Mouse (Mus musculus) limb, embryonic 12.5 days (tissue): ENCODE results near the gene Gjb1. TPM values are rescaled to one million over a fixed set of nuclear protein-coding genes. Genes with fewer than 3 reads are reported as not detected.

Experiments
- ATAC-seq: fragments of 200-750 bp; cut with Nextera tagmentation; 2 replicates; pipeline ENCODE4 v1.8.0; 2017; ENCODE audit warnings: low read depth, moderate TSS enrichment; ENCODE audit not compliant: insufficient number of reproducible peaks, insufficient read depth, low FRiP score, low TSS enrichment
- H3K27ac ChIP-seq: fragments of 300-500 bp; sonication (generic); 2 replicates; pipeline ENCODE4 v1.5.1; 2016; ENCODE audit warnings: mild to moderate bottlenecking, moderate library complexity
- H3K27me3 ChIP-seq: fragments of 300-500 bp; sonication (generic); 2 replicates; pipeline ENCODE4 v1.6.1; 2016; ENCODE audit warnings: mild to moderate bottlenecking, moderate library complexity
- H3K36me3 ChIP-seq: fragments of 300-500 bp; sonication (generic); 2 replicates; pipeline ENCODE4 v1.6.1; 2016; ENCODE audit warnings: mild to moderate bottlenecking, moderate library complexity
- H3K4me1 ChIP-seq: fragments of 300-500 bp; sonication (generic); replicated peaks from 2 replicates; pipeline ENCODE4 v1.6.1; 2016
- H3K4me2 ChIP-seq: fragments of 300-500 bp; sonication (generic); 2 replicates; pipeline ENCODE4 v1.6.1; 2016; ENCODE audit warnings: mild to moderate bottlenecking, moderate library complexity
- H3K4me3 ChIP-seq: fragments of 300-500 bp; sonication (generic); replicated peaks from 2 replicates; pipeline ENCODE4 v1.5.1; 2016; ENCODE audit warnings: mild to moderate bottlenecking
- H3K9ac ChIP-seq: fragments of 300-500 bp; sonication (generic); replicated peaks from 2 replicates; pipeline ENCODE4 v1.6.1; 2016; ENCODE audit warnings: mild to moderate bottlenecking, moderate library complexity
- H3K9me3 ChIP-seq: fragments of 300-500 bp; sonication (generic); 2 replicates; pipeline ENCODE4 v1.6.1; 2016; ENCODE audit warnings: mild to moderate bottlenecking, moderate library complexity
- WGBS: fragments of 180-500 bp; shearing (Covaris S2); methylation state at CpG from one replicate; pipeline ENCODE4 v1.1.7; 2016; 5-methylcytosine and 5-hydroxymethylcytosine counted together
- polyA plus RNA-seq: library from polyadenylated mRNA; unstranded; fragments of >200 nt; fragmentation: Nextera tagmentation; extraction: Ambion mirVana; gene quantifications from 2 replicates; pipeline ENCODE4 v1.2.1, GENCODE M21; 2016

The Gjb1 gene
- polyA plus RNA-seq, 1 experiment from 2014 or later = not detected

DNA sequence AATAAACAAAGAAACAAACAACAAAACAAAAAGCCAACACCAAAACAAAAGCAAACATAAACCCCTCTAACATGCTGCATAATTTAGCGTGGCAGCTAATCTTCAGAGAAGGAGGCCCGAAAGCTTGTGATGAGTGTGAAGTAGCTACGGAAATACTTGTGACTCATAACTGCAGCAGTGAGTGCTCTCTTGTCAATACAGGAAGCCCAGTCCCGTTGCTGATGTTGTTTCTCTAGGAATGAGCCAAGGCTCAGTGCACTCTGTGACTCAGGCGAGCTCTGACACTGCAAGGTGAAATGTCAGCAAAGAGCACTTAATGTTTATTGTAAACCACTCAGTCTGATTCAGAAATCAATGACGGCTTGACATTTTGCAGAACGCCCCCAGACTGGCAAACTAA, 7.2 kb upstream of the Gjb1 start:
- H3K9me3 ChIP-seq = no peaks in the 10 kb centered on the region
- WGBS = 67% methylated on average over 7 of the region's 7 CpGs
- no peaks in the 10 kb centered on the region for H3K4me1 ChIP-seq
- no peak for ATAC-seq
- H3K9ac ChIP-seq = no peak overlapping the region
- H3K27me3 ChIP-seq = peaks cover 35% of the 10 kb centered on the region
- H3K4me3 ChIP-seq = no peak overlapping the region
- H3K4me2 ChIP-seq = no peak overlapping the region
- no peak overlapping the region for H3K27ac ChIP-seq
- no peaks in the 10 kb centered on the region for H3K36me3 ChIP-seq

DNA sequence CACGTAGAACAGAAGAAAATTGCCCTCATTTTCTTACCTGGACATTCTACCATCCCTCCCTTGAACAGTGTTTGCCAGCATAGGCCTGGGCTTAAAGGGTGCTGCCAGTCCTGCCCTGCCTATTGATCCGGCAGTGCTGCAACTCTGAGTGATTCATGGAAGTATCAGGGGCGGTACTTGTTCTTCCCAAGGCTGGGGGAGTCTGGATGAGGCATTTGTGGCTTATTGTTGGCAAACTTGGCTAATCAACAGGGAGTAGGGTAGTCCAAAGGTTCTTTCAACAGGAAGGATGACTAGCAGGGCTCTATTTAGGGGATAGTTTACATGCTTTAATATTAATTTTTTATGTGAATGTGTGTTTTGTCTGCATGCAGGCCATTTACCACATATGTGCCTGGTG, 5.6 kb upstream of the Gjb1 start:
- ATAC-seq = no peak

DNA sequence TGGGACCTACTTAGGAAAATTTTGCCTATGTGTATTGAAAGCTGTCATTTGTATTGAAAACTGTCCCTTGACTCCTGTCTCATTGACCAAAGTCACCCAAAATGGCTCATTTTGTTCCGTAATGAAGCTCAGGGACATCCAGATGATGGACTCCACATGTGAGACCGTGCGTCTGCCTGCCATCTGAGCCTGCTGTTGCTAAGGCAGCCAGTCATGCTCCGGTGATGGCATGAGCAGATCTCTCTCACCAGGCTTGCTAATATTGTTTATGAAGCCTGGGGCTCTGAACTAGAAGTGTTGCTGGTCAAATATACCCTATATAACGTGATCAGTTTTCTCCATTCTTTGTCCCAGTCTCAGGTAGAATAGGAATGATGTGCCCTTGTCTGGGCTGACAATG, 3.2 kb upstream of the Gjb1 start:
- Histone ChIP-seq H3K9me3 (no peaks in the 10 kb centered on the region), H3K36me3 (no peaks in the 10 kb centered on the region), H3K4me2 (no peak overlapping the region), H3K9ac (no peak overlapping the region), H3K27me3 (peaks cover 46% of the 10 kb centered on the region), H3K4me3 (no peak overlapping the region), H3K4me1 (no peaks in the 10 kb centered on the region), H3K27ac (no peak overlapping the region)
- no peak for ATAC-seq
- WGBS = 72% methylated on average over 5 of the region's 5 CpGs

More for the DNA sequence above, 5.6 kb upstream of the Gjb1 start:
- H3K4me1 ChIP-seq = no peaks in the 10 kb centered on the region
- H3K36me3 ChIP-seq = no peaks in the 10 kb centered on the region
- H3K4me2 ChIP-seq = no peak overlapping the region
- H3K27me3 ChIP-seq = peaks cover 32% of the 10 kb centered on the region
- no peak overlapping the region for H3K4me3 ChIP-seq
- WGBS = 84% methylated on average over 3 of the region's 3 CpGs
- no peak overlapping the region for H3K27ac ChIP-seq
- no peak overlapping the region for H3K9ac ChIP-seq
- H3K9me3 ChIP-seq = no peaks in the 10 kb centered on the region

DNA sequence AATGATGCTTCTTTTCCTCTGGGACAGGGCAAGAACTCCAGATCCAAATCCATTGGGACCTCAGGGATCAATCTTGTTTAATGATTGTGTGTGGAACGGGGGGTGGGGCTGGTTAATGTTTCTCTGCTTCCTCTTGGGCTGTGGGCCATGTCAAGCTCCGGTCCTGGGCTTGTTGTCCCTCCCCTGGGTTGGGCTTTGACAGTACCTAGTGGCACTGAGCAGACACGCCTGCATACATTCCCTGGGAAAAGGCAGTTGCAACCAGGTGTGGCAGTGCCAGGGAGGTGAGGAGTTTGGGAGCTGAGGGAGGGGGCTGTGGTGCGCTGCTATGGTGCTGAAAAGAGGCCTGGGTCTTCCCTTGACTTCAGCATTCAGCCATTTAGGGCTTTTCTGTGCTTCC, 898 bp downstream of the Gjb1 start:
- Histone ChIP-seq H3K4me2 (no peak overlapping the region), H3K27me3 (peaks cover 60% of the 10 kb centered on the region), H3K4me1 (no peaks in the 10 kb centered on the region), H3K27ac (no peak overlapping the region), H3K9ac (no peak overlapping the region), H3K36me3 (no peaks in the 10 kb centered on the region), H3K9me3 (no peaks in the 10 kb centered on the region), H3K4me3 (no peak overlapping the region)
- 70% methylated on average over 4 of the region's 4 CpGs for WGBS
- ATAC-seq = no peak

DNA sequence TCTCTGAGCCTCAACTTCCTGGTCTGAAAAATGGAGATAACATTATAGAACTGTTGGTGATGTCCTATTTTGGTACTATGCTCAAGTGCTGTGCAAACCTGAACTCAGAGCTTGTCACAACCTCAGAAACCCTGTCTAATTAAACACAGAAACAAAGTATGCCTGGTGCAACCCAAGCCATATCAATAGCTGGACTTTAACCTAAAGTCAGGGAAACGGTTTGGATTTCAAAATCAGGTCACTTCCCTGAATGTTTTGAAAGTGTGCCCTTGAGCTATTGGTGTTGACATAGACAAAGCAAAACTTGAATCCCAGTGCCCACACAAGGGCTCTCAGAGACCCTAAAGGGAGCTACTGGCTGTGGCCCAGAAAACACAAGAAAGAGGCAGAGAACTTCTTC, 3.6 kb downstream of the Gjb1 start:
- Histone ChIP-seq H3K36me3 (no peaks in the 10 kb centered on the region), H3K9ac (no peak overlapping the region), H3K27ac (no peak overlapping the region), H3K4me3 (no peak overlapping the region), H3K9me3 (no peaks in the 10 kb centered on the region), H3K4me2 (no peak overlapping the region), H3K27me3 (peaks cover 72% of the 10 kb centered on the region), H3K4me1 (no peaks in the 10 kb centered on the region)
- ATAC-seq = no peak
- WGBS = 79% methylated on average over 1 of the region's 1 CpGs

DNA sequence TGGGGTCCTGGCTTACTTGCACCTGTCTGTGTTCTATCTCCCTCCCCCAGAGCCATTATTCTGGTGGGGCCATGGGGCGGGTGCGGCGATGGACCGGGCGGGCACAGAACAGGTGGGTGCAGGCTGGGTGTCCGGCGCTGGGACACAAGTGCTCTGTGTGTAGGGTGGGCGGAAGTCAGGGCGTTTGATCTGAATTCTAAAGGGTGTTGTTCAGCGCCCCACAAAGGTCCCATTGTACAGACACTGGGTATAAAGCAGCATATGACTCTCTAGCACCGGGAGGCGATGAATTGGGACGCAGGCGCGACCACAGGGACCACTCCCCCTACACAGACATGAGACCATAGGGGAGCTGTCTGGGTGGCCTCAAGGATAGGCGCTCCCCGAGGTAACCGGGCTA, 7.3 kb downstream of the Gjb1 start:
- Histone ChIP-seq H3K9ac (no peak overlapping the region), H3K4me2 (no peak overlapping the region), H3K36me3 (no peaks in the 10 kb centered on the region), H3K9me3 (no peaks in the 10 kb centered on the region), H3K4me3 (no peak overlapping the region), H3K4me1 (no peaks in the 10 kb centered on the region), H3K27ac (no peak overlapping the region), H3K27me3 (peaks cover 91% of the 10 kb centered on the region)
- 18% methylated on average over 18 of the region's 18 CpGs for WGBS
- ATAC-seq = no peak

DNA sequence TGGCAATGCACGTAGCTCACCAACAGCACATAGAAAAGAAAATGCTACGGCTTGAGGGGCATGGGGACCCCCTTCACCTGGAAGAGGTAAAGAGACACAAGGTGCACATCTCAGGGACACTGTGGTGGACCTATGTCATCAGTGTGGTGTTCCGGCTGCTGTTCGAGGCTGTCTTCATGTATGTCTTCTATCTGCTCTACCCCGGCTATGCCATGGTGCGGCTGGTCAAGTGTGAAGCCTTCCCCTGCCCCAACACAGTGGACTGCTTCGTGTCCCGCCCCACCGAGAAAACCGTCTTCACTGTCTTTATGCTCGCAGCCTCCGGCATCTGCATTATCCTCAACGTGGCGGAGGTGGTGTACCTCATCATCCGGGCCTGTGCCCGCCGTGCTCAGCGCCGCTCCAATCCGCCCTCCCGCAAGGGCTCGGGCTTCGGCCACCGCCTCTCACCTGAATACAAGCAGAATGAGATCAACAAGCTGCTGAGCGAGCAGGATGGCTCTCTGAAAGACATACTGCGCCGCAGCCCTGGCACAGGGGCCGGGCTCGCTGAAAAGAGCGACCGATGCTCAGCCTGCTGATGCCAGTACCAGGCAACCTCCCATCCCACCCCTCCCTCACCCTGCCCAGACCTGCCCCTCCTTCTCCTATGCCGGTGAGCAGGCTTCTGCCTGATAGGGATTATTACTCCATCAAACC, 8.4 kb downstream of the Gjb1 start:
- no peaks in the 10 kb centered on the region for H3K36me3 ChIP-seq
- 14% methylated on average over 32 of the region's 32 CpGs for WGBS
- H3K4me2 ChIP-seq = peak overlapping the region; percentile 54
- H3K4me1 ChIP-seq = no peaks in the 10 kb centered on the region
- no peak overlapping the region; the same call in 1 of the 2 replicates for H3K9ac ChIP-seq
- no peak for ATAC-seq
- H3K9me3 ChIP-seq = no peaks in the 10 kb centered on the region
- H3K4me3 ChIP-seq = peak overlapping the region; percentile 25
- H3K27ac ChIP-seq = no peak overlapping the region
- peaks cover 90% of the 10 kb centered on the region for H3K27me3 ChIP-seq

DNA sequence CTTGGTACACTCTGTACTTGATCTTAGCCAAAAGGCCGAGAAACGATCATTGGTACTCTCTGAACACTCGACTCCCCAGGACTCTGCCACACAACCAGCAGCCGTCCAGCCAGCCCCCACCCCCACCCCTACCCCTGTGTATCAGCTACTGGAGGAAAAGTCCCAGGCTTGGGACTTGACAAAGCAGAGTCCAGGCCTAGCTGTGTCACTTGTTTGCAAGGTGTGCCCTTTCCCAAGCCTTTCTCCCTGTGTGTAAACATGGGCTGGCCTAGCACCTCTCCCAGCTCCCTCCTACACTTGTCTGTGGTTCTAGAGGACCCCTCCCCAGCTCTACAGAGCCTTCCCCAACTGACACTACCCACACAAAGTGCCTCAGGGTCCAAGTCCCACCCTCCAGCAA, 10.0 kb downstream of the Gjb1 start:
- no peak overlapping the region for H3K27ac ChIP-seq
- H3K36me3 ChIP-seq = no peaks in the 10 kb centered on the region
- no peak overlapping the region for H3K9ac ChIP-seq
- H3K27me3 ChIP-seq = peaks cover 76% of the 10 kb centered on the region
- WGBS = 21% methylated on average over 4 of the region's 4 CpGs
- ATAC-seq = no peak
- no peak overlapping the region for H3K4me3 ChIP-seq
- H3K4me2 ChIP-seq = no peak overlapping the region
- no peaks in the 10 kb centered on the region for H3K4me1 ChIP-seq
- H3K9me3 ChIP-seq = no peaks in the 10 kb centered on the region

DNA sequence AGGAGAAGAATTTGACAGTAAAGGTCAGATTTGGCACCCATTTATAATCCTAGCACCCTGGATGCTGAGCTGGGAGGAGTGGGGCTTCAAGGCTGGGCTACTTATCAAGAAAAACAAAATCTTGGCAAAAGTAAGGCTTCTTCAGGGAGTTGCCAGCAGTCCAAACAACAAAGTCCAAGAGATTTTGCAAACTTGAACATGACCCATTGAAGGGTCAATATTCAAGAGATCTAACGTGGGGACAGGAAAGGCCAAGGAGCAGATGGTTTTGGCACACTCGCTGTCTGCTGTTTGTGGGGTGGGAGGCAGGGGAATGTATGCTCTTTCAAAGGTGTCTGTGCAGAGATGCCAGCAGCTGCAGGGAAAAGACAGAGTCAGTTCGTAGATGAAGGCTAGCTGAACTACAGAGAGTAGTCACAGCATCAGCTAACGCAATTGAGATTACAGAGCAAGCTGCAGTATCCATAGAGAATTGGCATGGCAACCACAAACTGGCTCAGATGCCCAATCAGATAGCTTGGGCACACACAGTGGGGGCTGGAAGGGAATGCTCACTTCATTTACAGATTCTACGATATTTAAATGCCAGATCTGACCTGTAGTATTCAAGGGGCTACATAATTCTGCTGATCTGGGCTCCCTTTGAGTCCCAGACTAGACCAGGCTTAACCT, 12.8 kb downstream of the Gjb1 start:
- H3K9ac ChIP-seq = no peak overlapping the region
- no peaks in the 10 kb centered on the region for H3K36me3 ChIP-seq
- WGBS = 75% methylated on average over 5 of the region's 5 CpGs
- peaks cover 56% of the 10 kb centered on the region for H3K27me3 ChIP-seq
- no peaks in the 10 kb centered on the region for H3K4me1 ChIP-seq
- H3K4me2 ChIP-seq = no peak overlapping the region
- no peaks in the 10 kb centered on the region for H3K9me3 ChIP-seq
- no peak overlapping the region for H3K27ac ChIP-seq
- H3K4me3 ChIP-seq = no peak overlapping the region
- no peak for ATAC-seq

DNA sequence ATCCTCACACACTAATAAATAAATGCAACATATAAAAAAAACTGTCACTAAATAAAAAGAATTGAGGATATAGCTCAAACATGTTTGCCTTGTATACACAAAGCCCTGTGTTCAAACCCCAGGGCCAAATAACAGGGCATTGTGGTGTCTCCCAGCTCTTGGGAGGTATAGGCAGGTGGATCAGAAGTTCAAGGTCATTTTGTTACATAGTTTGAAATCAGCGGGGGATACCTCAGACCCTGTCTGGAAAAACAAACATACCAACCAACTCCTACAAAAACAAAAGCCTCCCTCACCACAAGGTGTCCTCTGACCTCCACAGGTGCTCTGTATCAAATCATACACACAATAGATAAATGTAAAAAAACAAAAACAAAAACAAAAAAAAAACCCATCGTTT, 18.2 kb downstream of the Gjb1 start:
- no peaks in the 10 kb centered on the region for H3K9me3 ChIP-seq
- H3K4me3 ChIP-seq = no peak overlapping the region
- H3K4me1 ChIP-seq = no peaks in the 10 kb centered on the region
- no peak overlapping the region for H3K4me2 ChIP-seq
- 58% methylated on average over 2 of the region's 2 CpGs for WGBS
- no peak for ATAC-seq
- H3K9ac ChIP-seq = no peak overlapping the region
- no peak overlapping the region for H3K27ac ChIP-seq
- peaks cover 46% of the 10 kb centered on the region for H3K27me3 ChIP-seq
- no peaks in the 10 kb centered on the region for H3K36me3 ChIP-seq

DNA sequence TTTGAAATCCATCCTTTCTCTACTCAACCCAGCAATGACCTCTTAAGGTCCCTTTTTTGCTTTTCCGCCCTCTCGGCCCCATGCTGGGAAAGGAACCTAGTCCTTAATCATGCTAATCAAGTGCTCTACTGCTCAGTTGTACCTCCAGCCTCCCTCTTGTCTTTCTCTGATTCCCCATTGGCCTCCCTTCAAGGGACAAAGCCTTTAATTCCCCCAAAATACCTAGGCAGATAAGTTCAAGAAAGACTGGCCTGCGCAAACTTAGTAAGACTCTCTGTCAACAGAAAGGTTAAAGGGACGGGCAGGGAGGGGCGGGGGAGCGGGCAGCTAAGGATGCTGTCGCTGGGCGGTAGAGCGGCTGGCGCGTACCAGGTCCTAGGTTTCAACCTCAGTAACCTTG, 20.3 kb downstream of the Gjb1 start:
- ATAC-seq = no peak
- no peak overlapping the region for H3K9ac ChIP-seq
- H3K4me1 ChIP-seq = no peaks in the 10 kb centered on the region
- H3K27me3 ChIP-seq = peaks cover 55% of the 10 kb centered on the region
- no peak overlapping the region for H3K27ac ChIP-seq
- H3K4me3 ChIP-seq = no peak overlapping the region
- H3K36me3 ChIP-seq = no peaks in the 10 kb centered on the region
- H3K4me2 ChIP-seq = no peak overlapping the region
- no peaks in the 10 kb centered on the region for H3K9me3 ChIP-seq
- WGBS = 17% methylated on average over 11 of the region's 11 CpGs
